Mouse (Mus musculus) kidney, adult 2 months (tissue): ENCODE measurements around the gene Zbtb25.

ENCODE experiments used
- CTCF ChIP-seq: fragments of 200-500 bp; conservative IDR thresholded peaks from 2 replicates; pipeline ENCODE4 v1.5.1; 2011; ENCODE audit warnings: low read depth, mild to moderate bottlenecking, control low read depth, low read length, moderate library complexity, mixed read lengths; ENCODE audit not compliant: insufficient read depth, insufficient read length
- POLR2A ChIP-seq: fragments of 200-500 bp; IDR thresholded peaks from one replicate; pipeline ENCODE4 v1.6.1; 2011; ENCODE audit warnings: low read depth, low read length, control low read depth

- TF ChIP-seq POLR2A (no peak), CTCF (no peak)
Observed at GRCm38 (mm10) chr12:76385342-76385741, 15.9 kb upstream of the Zbtb25 start.
